Mouse (Mus musculus): Measurements from ENCODE around the gene C2cd2. TPM values are rescaled to one million over a fixed set of nuclear protein-coding genes. Genes with fewer than 3 reads are reported as not detected.
"Not testable (repeated sequence)": the region's sequence is repeated elsewhere in the genome, so short reads cannot be mapped to it uniquely, and the experiment has no call there.

C2cd2 gene
- 10 to 100 TPM; 44.9 to 58.0 TPM for total RNA-seq (2021)
- long read RNA-seq, experiment 1, full-length matches to known transcripts, result 24 of 58 reads
- long read RNA-seq, experiment 1, partial matches to known transcripts, result 6 of 58 reads
- long read RNA-seq, experiment 1, other reads (novel, unspliced or antisense), result 28 of 58 reads
- long read RNA-seq, experiment 2, full-length matches to known transcripts, result 33 of 82 reads
- long read RNA-seq, experiment 2, partial matches to known transcripts, result 3 of 82 reads
- long read RNA-seq, experiment 2, other reads (novel, unspliced or antisense), result 46 of 82 reads

DNA sequence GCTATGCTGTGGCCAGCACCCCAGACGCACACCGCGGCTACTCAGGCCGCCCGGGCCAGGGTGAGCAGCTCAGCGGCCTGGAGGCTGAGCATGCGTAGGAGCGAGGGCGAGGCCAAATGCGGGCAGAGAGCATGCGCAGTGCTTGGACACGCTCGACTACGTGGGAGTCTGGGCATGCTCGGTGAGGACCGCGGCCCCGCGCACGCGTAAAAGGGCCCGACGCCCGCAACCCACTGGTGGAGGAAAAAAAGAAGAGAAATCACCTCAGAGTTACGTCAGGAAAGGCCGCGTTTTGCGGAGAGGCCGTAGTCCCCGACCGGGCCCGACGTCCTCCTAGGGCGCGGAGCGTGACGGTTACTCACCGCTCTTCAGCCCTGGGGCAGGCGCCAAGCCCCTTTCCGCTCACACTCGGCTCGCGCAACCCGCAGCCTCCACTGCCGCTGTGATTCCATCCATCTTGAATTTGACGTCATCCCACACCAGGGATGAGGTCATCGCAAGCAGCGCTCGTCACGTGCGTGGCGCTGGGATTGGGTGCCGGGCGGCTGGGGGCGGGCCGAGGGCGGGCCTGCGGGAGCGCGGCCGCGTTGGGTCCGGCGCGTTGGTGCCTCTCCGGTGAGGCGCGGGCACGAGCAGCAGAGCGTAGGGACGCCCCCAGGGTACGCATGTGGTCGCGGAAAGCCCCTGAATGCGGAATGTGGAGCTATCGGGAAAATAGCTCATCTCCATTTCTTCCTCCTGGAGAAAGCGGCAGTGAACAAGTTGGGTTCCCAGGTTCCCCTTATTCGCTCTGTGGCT is at the start of gene C2cd2, which contains the start of gene Zbtb21:
Gene C2cd2, minus strand, starts transcription at position 448 of the 798 bp plus-strand sequence.
Gene Zbtb21, minus strand, starts transcription at position 472 of the 798 bp plus-strand sequence.
- DNase-seq (ENCODE audit: low spot score in 2 of 2), result peak; percentile 90 to 97

DNA sequence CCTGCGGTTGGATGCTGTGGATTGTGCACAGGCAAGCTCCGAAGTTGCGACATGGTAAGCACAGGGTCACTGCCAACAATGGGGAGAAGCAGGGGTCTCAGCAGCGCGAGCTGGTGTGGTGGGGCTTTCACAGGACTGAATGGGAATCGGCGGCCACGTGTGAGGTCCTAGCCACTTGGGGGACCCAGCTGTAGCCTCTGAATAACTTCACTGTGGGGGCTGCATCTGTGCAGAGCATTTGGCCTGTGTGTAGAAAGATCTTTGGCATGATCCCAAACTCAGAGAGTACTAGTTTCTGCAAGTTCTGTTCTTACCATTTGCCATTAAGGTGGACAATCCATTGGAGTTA is 35.0 kb upstream of the C2cd2 start:
- DNase-seq (ENCODE audit: low spot score in 2 of 2), result not testable (repeated sequence)

DNA sequence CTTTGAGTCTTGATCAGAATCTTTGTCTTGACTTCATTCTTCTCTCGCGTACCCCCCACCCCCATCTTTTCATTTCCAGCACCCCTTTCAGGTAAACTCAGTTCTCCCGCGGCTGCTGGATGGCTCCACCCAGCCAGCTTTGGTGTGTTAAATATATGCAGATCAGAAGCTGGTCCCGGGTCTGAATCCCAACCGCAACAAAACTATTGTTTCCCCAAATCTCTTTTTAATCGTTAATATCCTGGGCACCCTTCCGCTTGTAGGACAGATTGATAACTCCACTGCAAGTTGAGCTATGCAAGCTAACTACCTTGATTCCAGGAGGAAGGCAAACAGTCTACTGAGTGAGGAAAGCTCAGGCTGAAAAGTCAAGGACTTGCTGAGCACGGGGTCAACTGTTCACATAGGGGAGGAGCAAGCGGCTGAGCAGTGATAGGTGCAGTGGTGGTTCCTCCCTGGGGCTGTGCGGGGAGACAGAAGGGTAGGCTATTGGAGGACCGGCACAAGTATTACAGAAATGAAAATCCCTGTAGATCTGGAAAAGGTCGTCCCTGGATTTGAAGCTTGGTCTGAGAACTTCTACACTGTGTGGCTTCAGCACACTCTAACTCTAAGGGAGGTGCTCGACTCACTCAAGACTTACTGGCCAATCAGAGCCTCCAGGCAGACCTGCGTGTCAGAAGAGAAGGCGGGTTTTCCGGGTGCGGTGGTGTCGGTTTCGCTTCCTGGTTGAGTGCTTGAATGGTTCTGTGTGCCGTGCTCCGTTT is 34.4 kb upstream of the C2cd2 start, which contains the start of gene B230307C23Rik:
Gene B230307C23Rik, plus strand, starts transcription at position 700 of the 767 bp plus-strand sequence.
- peak; percentile 66 to 80 for DNase-seq (ENCODE audit: low spot score in 2 of 2)

DNA sequence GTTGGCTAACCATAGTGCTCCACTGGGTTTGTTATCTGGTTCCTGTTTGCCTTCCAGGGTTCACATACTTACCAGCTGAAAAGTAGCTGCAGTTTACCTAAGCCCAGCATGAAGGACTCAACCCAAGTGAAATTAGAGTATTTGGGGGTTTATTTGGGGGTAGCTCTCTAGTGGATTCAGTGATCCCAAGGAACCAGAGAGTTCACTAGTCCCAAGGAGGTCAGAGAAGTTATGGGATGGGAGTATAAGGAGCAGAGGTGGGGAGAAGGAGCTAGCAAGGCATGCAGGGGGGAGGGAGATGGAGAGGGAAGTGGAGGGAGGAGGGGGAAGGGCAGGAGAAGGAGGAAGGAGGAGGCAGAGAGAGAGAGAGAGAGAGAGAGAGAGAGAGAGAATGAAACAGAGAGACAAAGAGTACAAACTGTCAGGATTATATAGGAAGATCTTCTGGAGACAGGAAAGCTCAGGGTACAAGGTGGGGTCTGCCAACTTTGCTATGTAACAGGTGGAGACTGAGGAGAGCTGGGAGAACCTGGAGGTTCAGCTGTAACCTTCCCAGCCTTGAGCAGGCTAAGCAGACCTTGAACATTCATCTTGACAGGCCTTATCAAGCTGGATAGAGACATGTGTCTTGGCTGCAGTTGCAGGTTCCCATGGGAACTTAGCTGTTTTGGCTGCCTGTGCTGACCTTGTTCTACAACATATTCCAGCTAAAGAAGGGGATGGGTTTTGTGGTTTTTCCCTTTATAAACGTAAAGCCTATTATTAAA is 33.6 kb upstream of the C2cd2 start:
- no peak for DNase-seq (ENCODE audit: low spot score in 2 of 2)

DNA sequence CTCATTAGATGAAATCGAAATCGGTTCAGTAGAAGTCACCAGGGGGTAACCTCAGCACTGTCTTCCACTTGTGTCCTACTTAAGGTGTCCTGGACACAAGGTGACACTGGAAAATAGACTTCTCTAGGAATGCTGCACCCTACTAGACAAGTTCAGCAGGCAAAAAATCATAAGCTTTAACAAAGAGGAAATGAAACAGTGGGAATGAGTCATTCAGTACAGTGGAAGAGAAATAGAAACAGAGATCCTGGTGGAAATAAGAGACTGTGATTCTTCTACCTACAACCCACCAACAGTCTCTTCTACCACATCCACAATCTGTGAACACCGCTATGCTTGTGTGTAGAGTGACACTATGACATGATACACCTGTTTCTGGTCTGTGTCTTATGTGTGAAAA is 30.1 kb upstream of the C2cd2 start:
- DNase-seq (ENCODE audit: low spot score in 2 of 2), result not testable (repeated sequence)

DNA sequence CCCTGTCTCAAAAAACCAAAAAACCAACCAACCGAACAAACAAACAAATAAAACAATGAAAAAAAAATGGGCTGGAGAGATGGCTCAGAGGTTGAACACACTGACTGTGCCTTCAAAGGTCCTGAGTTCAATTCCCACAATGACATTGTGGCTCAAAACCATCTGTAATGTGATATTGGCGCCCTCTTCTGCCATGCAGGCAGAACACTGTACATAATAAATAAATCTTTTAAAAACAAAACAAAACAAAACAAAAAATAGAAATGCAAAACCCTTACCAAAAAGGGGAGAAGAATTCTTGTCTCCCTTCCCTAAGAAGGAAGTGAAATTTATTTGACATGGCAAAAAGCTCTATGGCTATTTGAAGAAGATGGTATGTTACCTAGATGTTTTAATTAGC is 29.1 kb upstream of the C2cd2 start:
- no peak for DNase-seq (ENCODE audit: low spot score in 2 of 2)

DNA sequence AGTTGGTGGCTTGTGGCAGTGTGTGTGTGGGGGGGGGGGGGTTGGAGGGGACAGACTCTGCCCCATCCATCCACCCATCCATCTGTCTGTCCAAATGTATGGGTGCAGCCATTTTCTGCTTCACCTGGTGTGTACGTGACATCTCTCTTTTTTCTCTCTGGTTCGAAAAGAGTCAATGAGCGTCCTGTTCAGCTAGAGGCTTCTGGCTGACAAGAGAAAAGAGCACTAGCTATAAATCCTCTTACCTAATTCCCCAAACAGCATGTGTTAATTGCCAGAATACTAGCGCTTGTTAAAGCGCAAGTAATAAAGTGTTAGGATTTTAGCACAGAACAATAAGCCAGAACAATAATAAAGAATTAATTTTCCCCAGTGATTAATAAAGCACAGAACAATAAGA is 22.2 kb upstream of the C2cd2 start:
- no peak for DNase-seq (ENCODE audit: low spot score in 2 of 2)

DNA sequence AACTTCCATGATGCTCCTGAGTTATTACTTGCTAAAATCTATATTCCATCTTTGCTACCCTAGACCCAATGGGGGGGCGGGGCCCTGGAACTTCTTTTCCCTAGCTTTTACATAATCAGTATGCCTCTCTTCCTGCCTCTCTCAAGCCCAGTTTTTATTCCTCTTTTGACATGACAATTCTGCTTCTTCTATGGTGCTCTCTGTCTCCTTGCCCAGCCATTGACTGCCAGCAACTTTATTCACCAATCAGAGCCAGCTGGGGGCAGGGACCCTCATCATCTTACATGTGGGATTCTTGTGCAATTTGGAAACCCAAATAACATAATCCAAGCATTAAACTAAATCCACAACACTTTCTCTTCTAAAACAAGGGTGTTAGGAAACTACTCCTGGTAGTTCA is 19.0 kb upstream of the C2cd2 start:
- no peak for DNase-seq (ENCODE audit: low spot score in 2 of 2)

DNA sequence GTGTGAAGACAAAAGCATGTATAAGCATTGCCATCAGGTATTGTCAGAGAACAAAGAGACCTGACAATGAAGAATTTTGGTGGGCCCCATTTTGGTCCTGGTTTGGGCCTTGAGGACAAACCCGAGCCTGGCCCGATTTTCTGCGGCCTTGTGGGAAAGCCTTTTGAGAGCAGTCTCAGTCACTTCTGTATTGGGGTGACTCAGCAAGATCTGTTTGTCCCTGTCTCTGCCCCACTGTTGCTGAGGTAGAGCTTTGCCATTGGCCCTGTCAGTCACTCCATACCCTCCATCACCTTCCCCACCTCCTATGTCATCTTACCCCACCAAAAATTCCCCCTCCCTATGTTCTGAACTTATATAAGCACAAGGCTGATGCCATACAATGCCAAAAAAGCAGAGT is 15.3 kb upstream of the C2cd2 start:
- no peak for DNase-seq (ENCODE audit: low spot score in 2 of 2)

DNA sequence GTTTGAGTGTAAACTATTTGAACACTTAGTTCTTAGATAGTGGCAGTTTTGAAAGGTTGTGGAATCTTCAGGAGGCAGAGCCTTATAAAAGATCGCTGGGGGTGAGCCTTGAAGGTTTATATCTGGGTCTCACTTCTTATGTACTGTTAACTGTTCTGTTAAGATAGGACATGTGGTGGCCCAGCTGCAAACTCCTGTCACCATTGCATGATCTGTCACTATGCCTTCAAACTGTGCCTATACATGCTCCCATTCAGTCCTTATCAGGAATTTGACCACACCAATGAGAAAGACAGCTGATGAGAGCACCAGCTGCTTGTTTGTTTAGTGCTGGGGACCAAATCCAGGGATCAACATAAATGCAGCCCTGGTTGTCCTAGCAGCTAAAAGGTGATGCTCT is 14.9 kb upstream of the C2cd2 start:
- DNase-seq (ENCODE audit: low spot score in 2 of 2), result no peak

DNA sequence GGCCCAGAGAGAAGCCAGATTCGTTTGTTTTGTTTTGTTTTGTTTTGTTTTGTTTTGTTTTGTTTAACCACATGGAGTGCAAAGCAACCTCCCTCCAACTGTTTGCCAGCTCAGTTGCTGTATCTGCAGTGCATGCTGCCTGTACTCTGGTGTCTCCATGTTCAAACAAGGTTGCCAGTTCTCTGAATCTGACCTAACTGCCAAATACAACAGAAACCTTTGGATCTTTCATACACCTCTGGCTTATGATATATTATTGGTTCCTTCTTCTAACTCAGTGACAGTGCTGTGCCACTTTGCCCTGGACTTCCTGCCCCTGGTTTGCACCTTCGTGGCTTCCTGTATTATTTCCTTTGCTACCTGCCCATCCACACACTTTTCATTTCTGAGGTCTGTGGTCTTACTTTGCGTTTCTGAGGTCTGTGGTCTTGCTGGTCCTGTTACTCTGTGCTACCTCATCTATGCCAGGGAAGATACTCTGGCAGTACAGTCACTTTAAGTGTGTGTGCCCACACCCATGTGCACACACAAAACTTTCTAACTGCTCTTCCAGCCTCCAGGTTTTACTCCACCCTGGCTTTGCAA is 1.6 kb upstream of the C2cd2 start:
- no peak for DNase-seq (ENCODE audit: low spot score in 2 of 2)

DNA sequence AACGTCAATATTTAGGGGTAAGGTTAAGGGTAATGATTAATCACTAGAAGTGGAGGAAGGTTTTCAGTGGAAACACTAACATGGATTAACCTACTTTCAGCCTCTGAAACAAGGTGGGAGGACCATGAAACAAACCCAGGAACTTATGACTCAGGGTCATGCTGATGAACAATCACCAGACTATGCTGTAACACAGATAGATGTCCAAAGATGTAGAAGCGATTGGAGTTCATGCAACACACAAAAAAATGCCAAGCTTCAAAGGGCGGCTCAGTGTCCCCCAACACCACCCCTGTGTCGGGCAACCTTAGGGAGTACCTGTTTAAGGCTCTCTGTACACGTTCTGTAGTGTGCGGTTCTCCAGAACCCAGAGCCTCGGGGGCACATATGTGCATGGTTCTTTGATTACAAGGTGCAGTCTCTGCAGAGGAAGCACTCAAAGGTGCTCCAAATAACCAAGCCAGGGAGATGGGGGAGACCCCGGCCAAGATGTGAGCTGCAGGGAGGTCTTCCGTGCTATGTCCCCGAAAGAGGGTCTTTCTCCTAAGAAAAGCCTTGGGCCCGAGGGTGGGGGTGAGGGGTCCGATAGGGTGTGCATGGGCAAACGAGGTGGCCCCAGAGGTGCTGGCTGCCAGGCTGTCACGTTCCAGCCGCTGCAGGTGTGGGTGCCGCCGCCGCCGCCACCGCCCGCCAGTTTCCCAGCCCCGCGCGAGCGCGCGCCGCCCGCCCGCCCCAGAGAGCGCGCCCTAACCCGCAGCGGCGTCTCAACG is 832 bp downstream of the C2cd2 start:
- DNase-seq (ENCODE audit: low spot score in 2 of 2), result peak in 1 of 2 experiments; percentile 20

DNA sequence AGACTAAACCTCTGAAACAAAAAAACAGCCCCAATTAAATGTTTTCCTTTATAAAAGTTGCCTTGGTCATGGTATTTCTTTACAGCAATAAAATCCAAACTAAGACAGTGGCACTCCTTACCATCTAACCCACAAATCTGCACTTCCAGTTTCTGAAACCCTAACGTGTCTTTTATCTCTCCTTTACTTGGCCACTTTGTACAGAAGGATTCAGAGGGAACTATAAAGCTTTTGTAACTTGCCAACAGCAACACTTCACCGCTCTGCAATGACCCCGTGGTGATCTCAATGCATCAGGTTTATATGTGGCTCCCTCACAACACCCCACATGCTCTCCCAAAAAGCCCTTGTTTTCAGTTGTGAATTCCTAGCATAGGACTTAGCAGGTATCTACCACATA is 2.0 kb downstream of the C2cd2 start:
- no peak for DNase-seq (ENCODE audit: low spot score in 2 of 2)

DNA sequence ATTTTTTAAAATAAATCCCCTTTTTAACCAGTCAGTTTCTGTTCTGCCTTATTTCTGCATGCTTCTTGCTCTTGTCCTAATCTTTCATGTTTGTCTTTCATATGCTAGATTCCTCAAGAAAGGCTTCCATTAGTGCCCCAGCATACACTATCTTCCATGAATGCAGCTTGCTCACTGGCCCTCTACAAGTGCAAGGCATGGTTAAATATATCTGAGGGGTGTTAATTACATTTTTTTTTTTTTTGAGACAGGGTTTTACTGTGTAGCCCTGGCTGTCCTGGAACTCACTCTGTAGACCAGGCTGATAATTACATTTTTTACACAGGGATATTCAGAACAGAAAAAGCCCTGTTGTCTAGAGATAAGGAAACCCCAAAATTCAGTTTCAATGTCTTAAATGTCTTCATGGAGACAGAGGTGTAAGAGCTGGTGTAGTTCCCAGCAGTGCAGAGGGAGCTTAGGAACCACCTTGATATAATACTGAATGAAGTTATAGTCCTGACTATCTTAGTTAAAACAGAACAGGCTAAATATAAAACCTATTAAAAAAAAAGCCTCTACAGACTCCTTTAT is 3.9 kb downstream of the C2cd2 start:
- no peak for DNase-seq (ENCODE audit: low spot score in 2 of 2)

DNA sequence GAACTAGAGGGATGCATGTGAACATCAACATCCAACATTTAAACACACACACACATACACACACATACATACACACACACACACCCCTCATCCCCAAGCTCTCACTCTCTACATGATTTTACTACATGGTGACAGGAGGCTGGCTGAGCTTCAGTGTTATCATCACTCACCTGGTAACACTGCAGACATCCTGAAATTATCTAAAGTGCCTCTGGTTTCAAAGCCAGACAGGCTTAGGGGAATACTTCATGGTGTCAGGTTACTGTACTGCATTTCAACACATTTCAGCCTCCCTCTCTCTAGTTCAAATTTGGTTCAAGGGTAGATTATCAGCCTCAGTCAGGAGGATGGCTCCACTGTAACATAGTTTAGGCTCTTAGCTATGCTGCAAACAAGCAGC is 4.8 kb downstream of the C2cd2 start:
- no peak for DNase-seq (ENCODE audit: low spot score in 2 of 2)

DNA sequence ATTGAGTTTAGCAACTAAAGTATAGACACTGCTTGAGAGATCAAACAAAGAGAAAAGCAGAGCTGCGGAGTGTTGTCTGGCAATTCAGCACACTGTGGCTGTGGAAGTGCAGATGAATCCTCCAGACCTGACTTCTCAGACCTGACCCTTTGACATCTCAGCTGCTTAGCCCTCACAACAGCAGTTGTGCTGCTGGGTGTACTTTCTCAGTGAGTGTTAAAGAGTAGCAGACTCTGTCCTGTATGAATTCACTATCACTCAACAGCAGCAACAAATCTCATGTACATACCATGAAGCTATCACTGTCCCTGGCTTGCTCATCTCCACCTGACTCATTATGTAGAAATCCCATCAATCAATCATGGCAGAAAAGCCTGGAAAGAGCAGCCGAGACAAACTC is 6.4 kb downstream of the C2cd2 start:
- DNase-seq (ENCODE audit: low spot score in 2 of 2), result no peak

DNA sequence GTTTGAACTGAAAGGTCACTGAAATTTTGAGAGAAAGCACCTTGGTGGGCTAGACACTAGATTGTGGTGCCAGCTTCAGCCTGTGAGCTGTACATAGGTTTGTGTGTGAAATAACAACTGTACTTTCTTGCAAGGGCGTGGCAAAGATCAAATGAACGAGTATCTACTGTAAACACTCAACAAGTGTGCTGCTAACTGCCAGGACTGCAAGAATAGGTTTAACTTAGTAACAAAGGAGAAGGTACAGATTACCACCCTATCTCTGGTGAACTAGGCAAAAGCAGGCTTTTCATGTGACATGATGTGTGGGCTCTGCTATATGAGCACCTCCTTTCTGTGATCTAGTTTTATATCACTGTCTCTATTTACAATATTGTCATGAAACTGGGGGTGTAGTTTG is 9.1 kb downstream of the C2cd2 start:
- DNase-seq (ENCODE audit: low spot score in 2 of 2), result no peak

DNA sequence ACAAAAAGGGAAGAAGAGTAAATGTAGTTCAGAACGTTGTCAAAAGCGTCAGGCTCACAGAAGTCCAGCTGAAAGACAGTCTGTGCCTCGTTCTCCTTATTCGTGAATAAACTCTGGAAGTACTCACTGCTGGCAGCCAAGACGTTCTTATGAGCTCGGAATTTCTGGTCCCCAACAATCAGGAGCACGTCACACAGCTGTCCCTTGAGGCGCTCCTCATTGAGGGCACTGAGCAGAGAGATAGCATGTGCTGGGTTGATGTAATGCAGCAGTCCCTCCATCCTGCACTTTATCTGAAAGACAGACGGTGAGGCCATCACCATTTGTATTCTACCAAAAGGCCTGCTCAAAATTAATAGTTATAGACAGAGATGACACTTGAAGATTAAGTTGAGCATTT is 9.6 kb downstream of the C2cd2 start:
- DNase-seq (ENCODE audit: low spot score in 2 of 2), result no peak

DNA sequence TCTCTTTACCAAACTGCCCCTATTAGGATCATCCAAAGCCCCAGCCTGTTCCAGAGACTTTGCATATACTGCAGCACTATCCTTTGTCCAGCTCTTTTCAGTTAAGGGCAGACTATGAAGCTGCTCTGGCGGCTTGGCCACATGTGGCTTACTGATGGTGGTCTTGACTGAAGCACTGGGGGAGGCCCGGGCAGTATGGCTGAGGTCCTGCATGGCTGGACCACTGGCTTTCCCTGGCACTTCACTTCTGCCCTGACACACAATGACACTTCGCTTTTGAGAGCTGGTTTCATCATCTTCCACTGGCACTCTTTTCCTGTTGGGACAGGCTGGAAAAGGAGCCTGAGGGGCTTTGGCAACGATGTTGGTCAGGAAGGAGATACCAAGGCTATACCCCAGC is 10.0 kb downstream of the C2cd2 start:
- no peak for DNase-seq (ENCODE audit: low spot score in 2 of 2)

DNA sequence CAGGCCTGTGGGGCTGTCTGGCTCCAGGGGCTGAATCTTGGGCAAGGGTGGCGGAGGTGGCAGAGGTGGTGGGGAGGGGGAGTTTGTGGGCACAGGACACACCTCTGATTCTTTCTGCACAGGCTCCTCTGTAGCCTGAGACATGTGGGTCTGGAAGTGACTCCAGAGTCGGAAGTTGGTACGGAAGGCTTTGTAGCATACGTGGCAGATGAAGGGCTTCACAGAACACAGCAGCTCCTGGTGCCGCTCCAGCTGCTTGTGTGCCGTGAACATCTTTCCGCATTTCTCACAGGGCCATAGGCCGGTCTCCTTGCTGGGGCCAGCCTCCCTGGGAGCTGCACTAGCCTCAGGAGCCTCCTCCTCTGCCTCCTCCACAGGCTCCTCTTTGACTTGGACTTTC is 12.3 kb downstream of the C2cd2 start:
- DNase-seq (ENCODE audit: low spot score in 2 of 2), result no peak
